Mouse (Mus musculus): Measurements from ENCODE around the gene Rbm47.

DNA sequence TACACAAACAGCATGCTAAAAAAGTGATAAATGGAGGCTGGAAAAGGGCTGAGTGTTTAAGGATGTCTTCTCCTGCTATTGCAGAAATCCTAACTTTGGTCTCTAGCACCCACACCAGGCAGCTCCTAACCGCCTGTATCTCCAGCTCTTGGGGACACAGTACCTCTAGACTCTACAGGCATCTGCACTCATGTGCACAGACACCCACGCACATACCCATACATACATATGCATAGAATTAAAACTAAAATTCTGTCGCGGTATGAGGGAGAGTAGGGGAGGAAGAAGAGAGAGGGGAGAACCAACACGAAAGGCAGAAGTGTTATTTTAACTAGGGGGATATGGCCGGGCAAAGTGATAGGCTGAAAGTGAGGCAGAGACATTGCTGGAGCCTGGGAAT, 33.7 kb downstream of the Rbm47 start:
- no peak for TF ChIP-seq CTCF (IDR thresholded peaks at IDR 0.05)
- no peak for TF ChIP-seq EP300 (IDR thresholded peaks at IDR 0.05)

All from lung, postnatal 0 days (tissue).